Mouse (Mus musculus): ENCODE results near the gene Aldh6a1.

Aldh6a1 gene

DNA sequence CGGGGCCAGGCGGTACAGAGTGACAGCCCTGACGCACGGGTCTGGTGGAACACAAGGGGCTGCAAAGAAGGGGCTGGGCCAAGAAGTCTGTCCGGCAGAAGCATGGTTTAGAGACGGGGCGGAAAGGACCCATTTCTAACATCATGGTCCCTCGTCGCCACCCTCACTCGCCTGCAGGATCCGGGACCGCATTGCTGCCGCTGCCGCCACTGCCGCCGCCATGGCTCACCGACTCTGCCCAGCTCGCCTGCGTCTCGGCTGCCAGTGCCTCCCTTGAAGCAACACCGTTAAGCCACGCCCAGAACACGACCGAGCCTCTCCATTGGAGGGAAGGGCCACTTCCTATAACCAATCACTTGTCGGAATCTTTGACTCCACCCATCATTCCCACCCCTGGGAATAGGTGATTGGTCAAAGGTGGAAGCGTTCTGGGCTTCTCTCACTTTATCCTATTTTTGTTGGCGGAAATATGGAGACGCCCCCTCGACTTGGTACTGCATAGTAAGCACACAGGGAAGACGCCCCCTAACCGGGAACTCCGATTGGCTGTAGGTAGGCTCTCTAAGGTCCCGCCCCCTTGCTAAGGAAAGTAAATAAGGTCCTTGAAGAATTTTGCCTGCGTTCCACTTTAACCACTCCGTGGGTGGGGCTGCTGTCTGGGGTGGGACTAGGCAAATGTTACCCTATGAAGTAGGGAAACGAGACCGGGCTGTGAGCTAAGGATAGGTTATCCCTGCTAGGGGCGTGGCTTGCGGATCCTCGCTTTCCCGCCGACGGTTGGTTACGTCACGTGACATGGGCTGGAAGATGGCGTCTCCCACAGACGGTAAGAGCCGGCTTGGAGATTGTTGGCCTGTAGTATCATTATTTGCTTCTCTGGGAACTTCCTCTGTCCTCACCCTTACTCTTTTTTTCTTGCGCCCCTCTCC lies at the start of gene Aldh6a1, which contains the start of gene Lin52:
Aldh6a1 (minus strand) TSS at position 287 of the 929 bp plus-strand sequence.
Lin52 (plus strand) TSS at position 705 of the 929 bp plus-strand sequence.
- DNase-seq = peak; percentile 96 to 98

DNA sequence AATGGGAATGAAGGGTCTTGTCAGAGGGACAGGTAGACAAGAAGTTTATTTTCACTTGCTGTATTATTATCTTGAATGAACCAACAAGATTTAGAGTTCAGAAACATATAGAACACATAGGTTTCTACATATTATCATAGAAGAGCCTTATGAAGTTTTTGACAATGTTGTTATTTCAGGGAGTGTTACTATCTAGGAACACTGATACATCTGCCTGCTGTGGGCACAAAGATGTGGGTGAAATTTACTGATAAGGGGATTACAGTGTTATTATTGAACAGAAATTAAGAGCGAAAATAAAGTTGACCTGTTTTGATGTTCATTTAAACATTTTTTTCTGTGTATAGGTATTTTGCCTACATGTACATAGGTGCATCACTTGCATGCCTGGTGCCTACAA lies 46.0 kb upstream of the Aldh6a1 start:
- no peak for DNase-seq

DNA sequence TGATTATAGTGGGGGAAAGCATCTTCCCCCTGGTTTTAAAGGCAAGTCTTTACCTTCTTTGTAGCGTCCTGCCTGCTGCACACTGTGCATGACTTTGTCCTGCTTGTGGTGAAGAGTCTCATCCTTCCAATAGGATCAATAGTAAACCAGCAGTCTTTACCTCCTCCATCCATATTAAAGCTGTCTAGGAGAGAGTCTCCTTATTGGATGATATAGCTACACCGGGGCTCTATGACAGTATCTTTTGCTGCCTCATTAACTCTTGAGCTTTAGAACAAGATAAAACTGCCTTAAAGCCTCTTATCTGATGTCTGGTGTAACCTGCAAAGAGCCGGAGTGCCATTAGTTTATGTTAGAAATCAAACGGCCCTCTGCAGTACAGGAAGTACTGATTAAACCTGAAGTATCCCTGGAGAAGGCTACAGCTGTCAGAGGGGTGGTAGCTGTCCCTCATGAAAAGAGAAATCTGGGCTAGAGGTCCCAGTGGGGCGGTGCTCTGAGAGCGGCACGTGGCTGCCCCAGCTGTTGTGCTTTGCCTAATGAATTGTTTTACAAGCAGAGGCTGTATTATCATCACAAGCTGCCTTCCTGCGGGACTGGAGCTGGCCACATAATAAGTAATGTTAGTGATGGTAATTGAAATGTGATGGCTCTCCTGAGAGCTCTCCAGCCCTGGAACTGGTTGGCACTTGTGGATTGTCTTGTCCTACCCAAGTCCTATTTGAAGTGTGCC lies 36.7 kb upstream of the Aldh6a1 start:
- DNase-seq = peak; percentile 48 to 65

DNA sequence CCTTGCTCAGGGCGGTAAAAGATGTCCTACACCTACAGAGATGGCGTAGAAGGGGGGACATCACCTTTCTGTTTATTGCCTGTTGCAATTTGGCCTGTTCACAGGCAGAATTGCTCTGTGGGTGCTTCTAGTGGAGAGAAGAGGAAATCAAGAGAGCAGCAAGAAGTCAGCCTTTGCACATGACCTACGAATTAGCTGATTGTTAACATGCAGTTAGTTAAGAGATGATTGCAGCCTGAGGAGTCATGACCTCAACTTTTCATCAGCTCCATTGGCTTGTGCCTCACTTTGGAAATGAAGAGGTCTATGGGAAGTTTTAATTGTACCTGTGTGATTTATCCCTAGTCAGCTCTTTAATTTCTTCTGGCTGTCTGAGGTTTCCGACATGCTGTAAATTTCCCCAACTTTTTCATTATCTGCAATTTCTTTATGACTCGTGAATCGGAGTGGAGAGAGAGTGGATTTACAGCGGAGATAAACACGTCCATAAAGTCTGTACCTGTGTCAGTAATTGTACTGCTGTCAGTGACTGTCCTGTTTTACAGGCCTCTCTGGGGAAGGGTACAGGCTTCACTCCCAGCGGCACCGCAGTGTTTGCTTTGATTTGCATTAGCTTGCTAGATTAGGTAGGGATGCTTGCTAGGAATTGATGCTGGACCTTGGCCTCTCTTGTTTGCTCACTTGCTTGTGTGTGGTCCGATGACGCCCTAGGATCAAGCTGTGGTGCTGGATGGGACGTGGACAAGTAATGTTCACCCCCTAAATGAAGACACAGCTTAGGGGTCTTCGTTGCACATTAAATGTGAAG lies 32.2 kb upstream of the Aldh6a1 start:
- DNase-seq = no peak

DNA sequence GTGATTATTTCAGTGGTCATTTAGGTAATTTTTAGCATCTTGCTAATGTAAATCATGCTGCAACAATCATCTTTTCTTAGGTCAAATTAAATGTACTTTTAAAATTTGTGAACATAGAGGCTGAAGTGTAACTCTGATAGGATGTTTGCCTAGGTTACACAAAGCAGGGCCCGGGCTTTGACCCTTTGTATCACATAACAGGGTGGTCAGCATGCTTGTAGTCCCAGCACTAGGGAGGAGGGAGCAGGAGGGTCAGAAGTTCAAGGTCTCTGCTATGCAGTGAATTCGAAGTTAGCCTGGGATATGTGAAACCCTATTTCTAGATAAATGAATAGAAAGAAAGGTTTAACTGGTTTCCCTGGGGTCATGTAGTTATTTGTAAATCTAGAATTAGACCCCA lies 30.4 kb upstream of the Aldh6a1 start:
- no peak for DNase-seq

DNA sequence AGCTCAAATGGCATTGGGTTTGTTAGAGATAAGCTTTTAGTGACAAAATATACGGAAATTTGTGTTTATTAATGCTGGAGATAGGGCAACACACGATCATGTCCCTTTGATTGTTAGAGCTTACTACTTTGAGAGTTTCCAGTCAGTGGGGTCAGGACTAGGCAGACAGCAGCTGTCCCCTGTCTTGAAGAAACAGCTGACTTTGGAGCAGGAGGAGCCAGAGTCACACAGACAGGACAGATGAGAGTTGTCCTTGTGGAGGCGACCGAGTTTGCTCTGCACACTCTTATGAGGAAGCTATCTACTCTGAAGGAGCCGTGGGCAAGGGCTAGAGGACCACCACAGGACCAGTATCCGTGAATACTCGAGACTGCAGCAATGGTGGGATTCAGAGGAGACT lies 28.1 kb upstream of the Aldh6a1 start:
- DNase-seq = peak; percentile 10 to 24

DNA sequence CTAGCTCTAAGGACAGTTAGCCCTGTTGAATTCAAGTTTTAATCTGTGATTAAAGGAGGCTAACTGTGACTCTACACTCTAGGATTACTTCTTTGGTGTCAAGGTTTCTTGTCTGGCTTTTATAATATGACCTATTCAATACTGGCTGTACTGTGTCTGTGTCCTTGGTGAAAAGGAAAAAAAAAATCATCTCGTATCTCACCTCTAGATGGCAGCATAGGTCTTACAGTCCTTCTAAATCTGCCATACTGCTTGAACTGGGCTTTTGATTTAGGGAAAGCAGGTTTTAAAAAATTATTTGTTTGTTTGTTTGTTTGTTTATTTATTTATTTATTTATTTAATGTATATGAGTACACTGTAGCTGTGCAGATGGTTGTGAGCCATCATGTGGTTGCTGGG lies 17.9 kb upstream of the Aldh6a1 start:
- no peak for DNase-seq

DNA sequence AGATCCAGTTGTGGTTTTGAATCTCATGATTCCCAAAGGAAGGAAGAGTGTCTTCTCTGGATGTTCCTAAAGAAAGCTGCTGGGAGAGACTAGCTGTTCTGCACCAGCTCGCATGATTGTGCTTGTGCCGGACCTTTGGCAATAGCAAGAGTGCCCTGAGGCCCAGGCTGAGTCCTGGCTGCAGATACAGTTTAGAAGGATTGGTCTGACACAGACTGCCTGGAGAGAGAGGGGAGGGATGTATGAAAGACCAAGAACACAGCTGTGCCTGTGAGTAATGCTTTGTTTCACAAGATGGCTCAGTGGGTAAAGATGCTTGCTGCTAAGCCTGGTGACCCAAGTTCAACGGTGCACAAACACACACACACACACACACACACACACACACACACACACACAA lies 12.1 kb upstream of the Aldh6a1 start:
- no peak for DNase-seq

DNA sequence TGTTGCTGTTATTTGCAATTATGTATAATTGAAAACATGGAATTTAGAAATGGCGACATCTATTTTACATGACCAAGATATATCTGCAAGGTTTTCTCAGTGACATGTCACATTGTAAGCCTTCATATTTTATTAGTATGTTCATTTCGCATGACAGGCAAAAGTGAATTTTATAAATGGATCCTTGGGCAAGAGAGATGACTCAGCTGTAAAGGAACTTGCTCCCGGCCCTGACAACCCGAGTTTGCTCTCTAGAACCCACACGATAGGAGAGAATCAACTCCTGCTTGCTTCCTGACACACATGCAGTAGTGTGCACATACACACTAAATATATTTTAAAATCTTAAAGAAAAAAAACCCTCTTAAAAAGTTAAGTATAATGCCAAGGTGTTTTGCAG lies 10.6 kb upstream of the Aldh6a1 start:
- DNase-seq = no peak

DNA sequence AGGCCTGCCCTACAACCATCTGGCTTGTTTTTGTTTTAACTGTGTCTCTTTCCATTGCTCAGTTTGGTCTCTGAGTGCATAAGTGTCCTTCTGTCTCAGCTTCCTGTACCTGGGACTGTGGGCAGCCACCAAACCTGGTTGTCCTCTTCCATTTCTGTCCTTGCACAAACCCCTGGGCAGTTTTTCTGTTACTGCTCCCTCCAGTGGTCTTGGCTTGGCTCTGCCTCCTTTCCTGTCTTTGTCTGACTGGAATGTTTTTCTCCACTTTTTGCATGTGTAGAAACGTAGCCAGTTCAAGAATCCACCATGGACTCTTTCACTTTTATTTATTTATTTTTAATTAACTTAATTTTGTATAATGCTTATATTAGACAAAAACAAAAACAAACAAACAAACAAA lies 9.0 kb upstream of the Aldh6a1 start:
- DNase-seq = peak in 1 of 2 experiments; percentile 22

DNA sequence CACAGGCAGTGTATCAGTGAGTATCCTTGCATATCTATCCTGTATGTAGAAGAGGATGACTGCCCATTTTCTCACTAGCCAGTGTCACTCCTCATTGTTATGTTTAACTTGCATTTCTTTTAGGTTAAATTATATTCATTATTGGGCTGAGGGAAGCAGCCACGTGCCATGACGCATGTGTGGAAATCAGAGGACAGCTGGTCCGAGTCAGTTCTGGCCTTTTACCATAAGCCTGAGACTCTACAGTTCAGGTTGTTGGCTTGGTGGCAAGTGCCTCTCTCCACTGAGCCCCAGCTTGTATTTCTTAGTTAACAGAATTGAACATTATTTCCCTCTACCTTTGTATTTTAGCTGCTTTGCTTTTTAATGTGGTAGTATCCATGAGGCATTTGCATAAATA lies 6.1 kb upstream of the Aldh6a1 start:
- no peak for DNase-seq

DNA sequence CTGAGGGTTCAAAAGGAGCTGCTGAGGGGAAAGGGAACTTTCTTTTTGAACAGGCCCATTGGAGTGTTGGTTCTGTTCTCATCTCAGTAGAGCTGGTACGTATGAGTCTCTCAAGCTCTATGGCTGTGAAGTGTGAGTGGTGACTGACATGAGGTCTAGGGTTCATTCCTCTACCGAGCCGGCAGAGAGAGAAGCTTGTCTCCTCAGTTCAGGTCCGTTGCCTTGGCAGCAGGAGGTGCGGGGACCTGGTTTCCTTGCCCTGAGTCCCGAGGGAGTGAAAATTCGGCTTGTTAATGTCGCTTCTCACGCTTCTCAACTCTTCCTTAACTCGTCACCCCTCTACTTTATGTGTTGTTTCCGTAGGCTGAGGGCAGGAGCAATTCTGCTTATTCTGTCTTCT lies 997 bp upstream of the Aldh6a1 start:
- DNase-seq = no peak

DNA sequence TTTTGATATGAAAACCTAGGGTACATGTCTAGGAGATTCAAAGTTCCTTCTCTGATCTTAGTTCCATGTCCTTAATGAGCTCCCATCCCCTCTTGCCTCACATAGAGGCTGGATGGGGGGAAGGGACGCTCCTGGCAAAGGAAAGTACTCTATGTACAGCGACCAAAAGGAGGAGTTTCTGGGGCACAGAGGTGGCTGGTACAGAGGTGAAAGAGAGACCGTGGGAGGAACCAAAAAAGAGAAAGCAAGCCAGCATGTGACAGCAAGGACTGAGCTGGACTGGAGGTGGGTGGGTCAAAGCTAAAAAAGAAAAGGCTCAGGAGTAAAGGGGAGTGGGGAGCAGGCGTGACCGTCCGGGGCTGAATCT lies 470 bp downstream of the Aldh6a1 start:
- DNase-seq = peak in 1 of 2 experiments; percentile 44

DNA sequence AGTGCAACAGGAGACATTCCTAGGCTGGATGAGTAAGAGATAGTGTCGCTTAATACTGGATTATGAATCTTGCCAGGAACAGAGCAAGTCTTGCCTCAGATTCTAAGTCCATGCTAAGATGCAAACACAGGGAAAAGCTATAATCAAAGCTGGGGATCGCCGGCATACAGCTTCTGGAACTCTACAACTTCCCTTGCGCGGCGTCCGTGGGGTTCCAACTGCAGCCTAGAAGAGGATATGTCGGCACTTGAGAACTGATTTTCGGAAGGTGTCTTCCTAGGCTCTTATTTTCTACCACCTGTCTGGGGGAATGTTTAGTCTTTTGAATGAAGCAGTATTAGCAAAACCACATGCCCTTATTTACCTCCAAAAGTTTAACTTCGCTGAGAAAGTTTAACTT lies 917 bp downstream of the Aldh6a1 start:
- peak in 1 of 2 experiments; percentile 7 for DNase-seq

DNA sequence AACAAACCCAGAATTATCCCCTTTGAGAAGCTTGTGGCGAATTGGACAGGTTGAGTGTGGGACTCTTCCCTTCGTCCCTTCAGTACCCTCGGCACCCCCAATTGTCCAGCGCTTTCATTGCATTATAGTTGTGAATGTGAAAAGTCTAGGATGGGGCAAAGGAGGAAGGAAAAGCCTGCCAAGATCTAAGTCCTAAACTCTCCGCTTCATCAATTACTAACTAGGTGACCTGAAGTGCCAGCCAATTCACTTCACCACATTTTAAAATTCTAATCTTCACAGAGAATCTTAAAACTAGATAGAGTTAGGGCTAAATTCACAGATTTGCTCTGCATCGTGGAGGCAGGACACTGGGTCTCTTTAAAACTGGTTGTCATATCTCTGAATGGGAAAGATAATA lies 2.6 kb downstream of the Aldh6a1 start:
- no peak for DNase-seq

DNA sequence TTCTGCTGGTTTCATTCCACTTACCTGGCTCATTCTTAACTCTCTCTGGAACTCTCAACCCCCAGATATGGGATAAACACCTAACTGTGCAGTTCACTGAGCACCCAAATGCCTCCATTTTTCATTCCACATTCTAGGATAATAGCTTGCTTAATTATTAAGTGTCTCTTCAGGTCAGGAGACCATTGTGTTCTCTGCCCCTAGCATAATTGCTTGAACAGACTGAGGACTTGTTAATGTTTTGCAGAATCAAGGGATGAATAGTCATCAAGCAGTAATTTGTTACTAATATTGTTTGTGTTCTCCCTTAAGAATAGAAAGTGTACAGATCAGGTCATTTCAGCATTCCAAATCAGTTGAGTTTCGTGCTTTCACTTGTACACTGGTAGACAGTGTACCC lies 3.4 kb downstream of the Aldh6a1 start:
- no peak for DNase-seq

DNA sequence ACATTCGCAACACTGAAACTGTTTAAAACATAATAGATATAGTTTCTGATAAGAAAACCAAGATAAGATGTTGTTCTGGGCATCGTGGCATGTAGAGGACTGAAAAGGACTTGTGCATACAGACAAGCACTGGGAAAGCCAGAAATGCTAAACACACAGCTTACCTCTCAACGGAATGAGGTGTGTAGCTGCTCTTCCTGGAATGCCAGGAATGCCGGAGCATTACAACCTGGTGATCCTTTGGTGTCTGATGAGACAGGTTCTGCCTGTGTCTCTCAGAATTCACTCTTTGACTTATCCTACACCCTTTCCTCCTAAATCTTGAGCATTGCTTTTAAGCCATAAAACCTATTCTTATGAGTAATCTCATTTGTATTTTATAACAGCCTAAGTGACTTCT lies 8.3 kb downstream of the Aldh6a1 start:
- no peak for DNase-seq

DNA sequence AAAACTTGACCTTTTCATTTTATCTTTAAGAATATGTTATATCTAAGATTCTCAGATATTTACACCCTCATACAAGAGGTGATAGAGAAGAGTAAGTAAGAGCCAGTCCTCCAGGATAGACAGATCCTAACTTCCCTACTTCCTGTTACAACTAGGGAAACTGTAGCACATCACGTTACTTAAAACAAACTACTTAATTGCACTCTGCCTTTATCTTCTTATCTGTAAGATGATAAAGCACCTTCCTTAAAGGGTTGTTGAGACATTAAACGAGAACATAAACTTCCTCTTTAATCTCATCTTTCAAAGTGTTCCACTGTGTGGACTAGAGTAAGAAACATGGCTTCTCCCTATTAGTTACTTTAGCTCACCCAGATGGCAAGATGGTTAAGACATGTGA lies 12.1 kb downstream of the Aldh6a1 start:
- no peak for DNase-seq

DNA sequence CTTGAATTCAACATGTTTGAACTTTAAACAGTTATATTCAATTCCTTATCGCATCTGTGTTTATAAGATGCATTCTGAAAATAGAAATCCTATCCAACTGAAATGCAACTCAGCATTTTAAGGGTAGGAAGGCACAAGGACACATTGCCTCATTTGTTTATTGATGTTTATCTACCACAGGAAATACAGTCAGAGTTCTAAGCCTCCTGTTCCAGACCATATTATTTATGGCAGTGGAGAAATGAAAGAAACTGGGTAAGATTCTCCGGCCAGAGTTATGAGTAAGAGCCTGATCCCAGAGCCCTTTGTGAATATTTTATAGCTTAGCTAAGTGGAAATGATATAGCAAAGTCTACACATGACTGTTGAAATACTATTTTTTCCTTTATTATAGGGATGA lies 21.0 kb downstream of the Aldh6a1 start:
- no peak for DNase-seq

DNA sequence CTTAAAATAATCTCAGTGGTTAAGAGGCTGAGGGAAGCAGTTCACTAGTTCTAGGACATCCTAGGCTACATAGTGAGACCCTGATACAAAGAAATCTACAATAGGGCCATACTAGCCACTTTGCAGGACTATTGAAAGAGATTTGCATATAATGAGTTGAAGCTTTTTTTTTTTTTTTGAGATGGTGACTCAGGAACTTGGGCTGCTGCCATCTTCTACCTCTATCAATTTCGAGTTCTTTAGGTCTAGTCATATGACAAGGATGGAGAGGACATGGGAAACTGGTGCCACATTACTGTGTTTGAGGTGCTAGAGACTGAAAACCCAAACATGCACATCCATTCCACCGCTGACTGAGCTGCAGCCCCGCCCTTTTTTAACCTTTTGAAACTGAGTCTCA lies 26.8 kb downstream of the Aldh6a1 start:
- DNase-seq = no peak

DNA sequence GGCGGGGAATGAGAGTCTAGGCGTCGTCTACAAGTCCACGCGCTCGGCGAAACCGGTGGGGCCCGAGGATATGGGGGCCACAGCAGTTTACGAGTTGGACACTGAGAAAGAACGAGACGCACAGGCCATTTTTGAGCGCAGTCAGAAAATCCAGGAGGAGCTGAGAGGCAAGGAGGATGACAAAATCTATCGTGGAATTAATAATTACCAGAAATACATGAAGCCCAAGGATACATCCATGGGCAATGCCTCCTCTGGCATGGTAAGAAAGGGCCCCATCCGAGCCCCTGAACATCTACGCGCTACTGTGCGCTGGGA lies 33.2 kb downstream of the Aldh6a1 start:
- no peak for DNase-seq

DNA sequence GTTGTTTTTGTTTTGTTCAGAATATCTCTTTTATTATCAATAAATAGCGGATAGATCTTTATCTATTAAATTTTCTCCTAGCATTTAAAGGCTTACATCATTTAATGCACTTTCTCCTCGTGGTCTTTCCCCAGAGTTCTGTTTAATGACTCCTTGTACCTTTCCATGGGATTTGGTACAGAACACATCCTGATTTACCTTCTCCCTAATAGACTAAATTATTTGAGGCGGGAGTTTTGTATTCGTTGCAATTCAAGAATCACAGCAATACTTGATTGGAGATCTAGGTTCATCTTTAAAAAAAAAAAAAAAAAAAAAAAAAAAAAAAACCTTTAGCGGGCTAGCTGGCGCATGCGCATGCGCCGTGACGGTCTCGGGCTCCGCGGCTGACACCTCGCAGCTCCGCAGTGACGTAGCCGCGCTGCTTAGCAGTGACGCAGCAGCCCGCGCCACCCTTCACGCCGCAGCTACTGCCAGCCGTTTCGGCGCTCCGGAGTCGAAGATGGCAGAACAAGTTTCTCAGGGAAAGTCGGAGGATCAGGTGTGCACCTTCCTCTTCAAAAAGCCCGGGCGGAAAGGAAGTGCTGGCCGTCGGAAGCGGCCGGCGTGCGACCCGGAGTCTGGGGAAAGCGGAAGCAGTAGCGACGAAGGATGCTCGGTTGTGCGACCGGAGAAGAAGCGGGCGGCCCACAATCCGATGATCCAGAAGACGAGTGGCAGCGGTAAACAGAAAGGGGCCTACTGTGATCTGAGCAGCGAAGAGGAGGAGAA lies 33.8 kb downstream of the Aldh6a1 start, which contains the start of gene Rnf113a2:
Rnf113a2 (plus strand) TSS at position 363 of the 771 bp plus-strand sequence.
- DNase-seq = peak; percentile 89 to 93

All from kidney, postnatal 4 days (tissue).